Mouse (Mus musculus) hindbrain, embryonic 15.5 days (tissue): ENCODE measurements around the gene Gm8879. TPM values are rescaled to one million over a fixed set of nuclear protein-coding genes. Genes with fewer than 3 reads are reported as not detected.
"Not testable (repeated sequence)": the region's sequence is repeated elsewhere in the genome, so short reads cannot be mapped to it uniquely, and the experiment has no call there.

ENCODE experiments used
- ATAC-seq: fragments of 200-750 bp; cut with Nextera tagmentation; 2 replicates; pipeline ENCODE4 v1.8.0; 2017; ENCODE audit warnings: low read depth, moderate number of reproducible peaks, moderate TSS enrichment; ENCODE audit not compliant: low FRiP score
- H3K27ac ChIP-seq: fragments of 300-500 bp; sonication (generic); replicated peaks from 2 replicates; pipeline ENCODE4 v1.5.1; 2015; ENCODE audit warnings: mild to moderate bottlenecking, inconsistent platforms
- H3K27me3 ChIP-seq: fragments of 300-500 bp; sonication (generic); 2 replicates; pipeline ENCODE4 v1.6.1; 2015; ENCODE audit warnings: control low read depth, inconsistent platforms
- H3K36me3 ChIP-seq: fragments of 300-500 bp; sonication (generic); 2 replicates; pipeline ENCODE4 v1.6.1; 2015; ENCODE audit warnings: control low read depth, inconsistent platforms
- H3K4me1 ChIP-seq: fragments of 300-500 bp; sonication (generic); replicated peaks from 2 replicates; pipeline ENCODE4 v1.6.1; 2015; ENCODE audit warnings: control low read depth, inconsistent platforms
- H3K4me2 ChIP-seq: fragments of 300-500 bp; sonication (generic); 2 replicates; pipeline ENCODE4 v1.6.1; 2015; ENCODE audit warnings: moderate library complexity, mild to moderate bottlenecking, inconsistent platforms
- H3K4me3 ChIP-seq: fragments of 300-500 bp; sonication (generic); 2 replicates; pipeline ENCODE4 v1.5.1; 2015; ENCODE audit warnings: mild to moderate bottlenecking, inconsistent platforms
- H3K9ac ChIP-seq: fragments of 300-500 bp; sonication (generic); 2 replicates; pipeline ENCODE4 v1.6.1; 2015; ENCODE audit warnings: inconsistent platforms
- H3K9me3 ChIP-seq: fragments of 300-500 bp; sonication (generic); 2 replicates; pipeline ENCODE4 v1.6.1; 2016; ENCODE audit warnings: control low read depth, inconsistent platforms
- WGBS: fragments of 180-500 bp; shearing (Covaris S2); methylation state at CpG from one replicate; pipeline ENCODE4 v1.1.7; 2015; 5-methylcytosine and 5-hydroxymethylcytosine counted together
- polyA plus RNA-seq: library from polyadenylated mRNA; unstranded; fragments of >200 nt; fragmentation: Nextera tagmentation; extraction: Ambion mirVana; gene quantifications from 2 replicates; pipeline ENCODE4 v1.2.1, GENCODE M21; 2015

Gm8879 gene
- not detected in 2 replicates for polyA plus RNA-seq

GRCm38 (mm10) chr5:11127334-11127733, at the start of gene Gm8879:
Gm8879 (plus strand) TSS chr5:11127634.
- H3K4me2 ChIP-seq, H3K4me3 ChIP-seq, H3K27ac ChIP-seq, H3K9me3 ChIP-seq, H3K9ac ChIP-seq, H3K27me3 ChIP-seq, H3K36me3 ChIP-seq, ATAC-seq, H3K4me1 ChIP-seq: not testable (repeated sequence)
- WGBS: no CpG with 5 or more reads among the region's 3 CpGs

- 94% methylated on average over 12 of the region's 12 CpGs for WGBS
- ATAC-seq, H3K9me3 ChIP-seq: not testable (repeated sequence)
Measured at GRCm38 (mm10) chr5:11138031-11138430, 10.6 kb downstream of the Gm8879 start.

More at GRCm38 (mm10) chr5:11138031-11138430, 10.6 kb downstream of the Gm8879 start:
- not testable (repeated sequence) for H3K36me3 ChIP-seq, H3K9ac ChIP-seq, H3K4me1 ChIP-seq, H3K27me3 ChIP-seq, H3K4me3 ChIP-seq, H3K4me2 ChIP-seq, H3K27ac ChIP-seq

Other genes with a start within 250 kb of the Gm8879 start
- gene Gm8871, start 179.8 kb upstream of the Gm8879 start, polyA plus RNA-seq: not detected in 2 replicates
- gene Gm8857, start 179.8 kb upstream of the Gm8879 start, polyA plus RNA-seq: not detected in 2 replicates
- gene Gm5861, start 55.4 kb downstream of the Gm8879 start, polyA plus RNA-seq: not detected in 2 replicates
- gene Gm8890, start 128.4 kb downstream of the Gm8879 start, polyA plus RNA-seq: not detected in 2 replicates
- gene Speer1, start 213.9 kb downstream of the Gm8879 start, polyA plus RNA-seq: not detected in 2 replicates